Mouse (Mus musculus) embryonic stem cell, embryonic (primary cell): Measurements from ENCODE around the gene Dmrtb1.

Experiments used
- CTCF ChIA-PET, 4 experiments: fragments of 300-600 bp in 2 of 4; fragments of 350-600 bp in 2 of 4; sonication (Branson Sonifier 250); formaldehyde crosslinking; loops; one replicate each; lab custom pipeline; 2022; ENCODE audit warnings: inconsistent platforms in 2 of 4; lab: Charles Lee
- POLR2A ChIA-PET, 4 experiments: fragments of 300-600 bp in 2 of 4; fragments of 350-600 bp in 2 of 4; sonication (Branson Sonifier 250); formaldehyde crosslinking; loops; one replicate each; lab custom pipeline; 2022; ENCODE audit warnings: antibody characterized with exemption in 4 of 4, inconsistent platforms in 1 of 4; lab: Charles Lee

Dmrtb1 gene

DNA sequence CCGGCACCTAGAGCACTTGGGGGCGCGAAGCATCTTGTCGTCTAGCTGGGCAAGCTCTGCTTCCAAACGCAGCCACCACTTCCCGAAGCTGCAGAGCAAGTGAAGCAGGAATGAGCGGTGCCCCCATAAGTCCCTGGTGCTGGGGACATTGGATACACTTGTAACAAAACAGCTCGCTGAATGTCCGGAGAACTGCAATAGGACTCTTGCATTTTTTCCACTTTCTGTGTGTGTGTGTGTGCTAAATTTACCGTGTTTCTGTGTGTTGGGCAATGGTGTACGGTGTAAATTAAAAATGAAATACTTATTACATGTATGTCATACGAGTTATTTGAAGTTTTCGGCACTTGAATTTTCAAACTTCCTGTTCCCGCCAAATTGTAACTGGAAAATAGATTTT, at the start of gene Dmrtb1:
Gene Dmrtb1 (minus strand): TSS at position 101 of the 400 bp plus-strand sequence.
- POLR2A ChIA-PET, result interaction anchor here in 3 of 4 experiments (0.6 to 1.5 kb wide), 14 partner anchors 10 to 617 kb away, joined by 3 to 7 read pairs (median 4); partner anchors contain the start of genes Hspb11 (in 1 of the 3), Lrrc42 (in 1 of the 3), Tceanc2 (in 1 of the 3) and Tmem59 (in 1 of the 3)
- CTCF ChIA-PET, result interaction anchor here (0.6 to 1.8 kb wide), 14 partner anchors 10 to 884 kb away, joined by 3 to 19 read pairs (median 4); no protein-coding TSS in a partner anchor

DNA sequence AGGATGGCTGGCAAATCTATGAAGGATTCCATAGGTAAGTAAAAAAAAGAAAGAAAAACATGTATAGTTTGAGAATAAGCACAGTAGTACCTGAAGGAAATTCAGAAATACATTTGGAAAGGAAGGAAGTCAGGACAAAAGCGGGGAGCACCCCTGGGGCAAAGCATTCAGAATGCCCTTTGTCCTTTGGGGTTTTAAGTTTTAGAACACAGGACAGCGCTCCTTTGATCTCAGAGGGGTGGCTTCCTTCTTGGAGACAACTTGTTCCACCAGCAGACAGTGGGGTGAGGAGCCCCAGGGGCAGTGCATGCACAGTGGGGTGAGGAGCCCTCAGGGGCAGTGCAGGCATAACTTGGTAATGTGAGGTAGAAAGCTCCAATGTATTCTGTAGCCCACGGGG, 49.6 kb upstream of the Dmrtb1 start:
- POLR2A ChIA-PET, result interaction anchor here in 1 of 4 experiments (1.1 kb wide), 1 partner anchor 13 kb away, joined by 3 read pairs; no protein-coding TSS in a partner anchor
- CTCF ChIA-PET, result interaction anchor here in 1 of 4 experiments (0.6 kb wide), 1 partner anchor 155 kb away, joined by 5 read pairs; no protein-coding TSS in a partner anchor

DNA sequence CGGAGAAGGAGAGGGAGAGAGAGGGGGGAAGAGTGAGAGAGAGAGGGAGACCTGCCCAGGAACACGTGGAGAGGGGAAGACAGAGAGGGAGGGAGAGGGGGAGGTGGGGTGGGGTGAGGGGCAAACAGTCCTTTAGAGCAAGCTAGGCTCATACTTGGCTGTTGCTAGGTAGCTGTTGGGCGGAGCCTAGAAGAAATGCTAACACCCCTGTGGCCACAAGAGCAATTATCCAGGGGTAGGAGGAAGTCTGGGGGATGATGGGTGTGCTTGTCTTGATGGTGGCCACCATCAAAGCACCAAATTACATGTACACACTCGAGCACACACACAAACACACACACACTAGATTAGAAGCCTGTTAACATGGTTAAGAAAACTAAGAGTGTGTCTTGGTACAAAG, 48.6 kb upstream of the Dmrtb1 start:
- POLR2A ChIA-PET, result interaction anchor here in 1 of 4 experiments (0.6 kb wide), 1 partner anchor 12 kb away, joined by 3 read pairs; no protein-coding TSS in a partner anchor
- CTCF ChIA-PET, result interaction anchor here in 1 of 4 experiments (0.7 kb wide), 1 partner anchor 110 kb away, joined by 3 read pairs; no protein-coding TSS in a partner anchor

DNA sequence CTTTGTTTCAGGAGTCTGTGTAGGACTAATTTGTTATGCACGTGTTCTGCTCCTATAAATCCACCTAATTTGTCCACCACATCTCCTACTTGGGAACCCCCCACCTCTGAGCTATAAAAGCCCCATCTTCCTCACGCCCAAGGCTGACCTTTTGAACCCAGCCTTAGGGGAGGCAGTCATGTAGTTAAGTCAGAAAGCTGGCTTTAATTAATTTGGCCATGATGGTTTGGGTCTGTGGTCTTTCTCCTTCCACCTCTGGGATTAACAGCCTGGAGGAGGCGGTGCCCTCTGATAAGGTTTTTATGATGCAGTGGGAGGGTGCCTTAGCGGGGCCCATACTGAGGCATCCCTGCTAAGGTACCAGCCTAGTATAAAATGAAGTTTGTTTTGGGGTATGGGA, 48.2 kb upstream of the Dmrtb1 start:
- CTCF ChIA-PET, result no interaction called here
- POLR2A ChIA-PET, result interaction anchor here in 1 of 4 experiments (0.6 kb wide), 1 partner anchor 12 kb away, joined by 3 read pairs; no protein-coding TSS in a partner anchor

DNA sequence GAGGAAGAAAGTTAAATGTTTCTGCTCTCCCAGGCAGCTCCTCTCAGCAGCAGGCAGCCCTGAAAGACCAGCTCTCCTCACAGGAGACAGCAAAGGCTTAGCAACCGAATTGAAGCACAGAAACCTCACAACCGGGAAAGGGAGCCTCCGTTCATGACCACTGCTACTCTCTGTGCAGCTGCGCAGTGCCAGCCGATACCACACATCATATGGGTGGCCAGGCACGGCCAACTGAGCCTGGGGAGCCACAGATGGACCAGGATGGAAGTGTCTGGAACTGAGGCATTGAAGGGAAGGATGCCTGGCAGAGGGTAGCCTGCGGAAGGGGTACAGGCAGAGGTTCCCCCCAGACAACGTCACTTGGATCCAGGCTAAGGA, 47.0 kb upstream of the Dmrtb1 start:
- POLR2A ChIA-PET, result interaction anchor here in 1 of 4 experiments (1.0 kb wide), 1 partner anchor 27 kb away, joined by 3 read pairs; no protein-coding TSS in a partner anchor
- CTCF ChIA-PET, result interaction anchor here in 1 of 4 experiments (1.1 kb wide), 1 partner anchor 30 kb away, joined by 3 read pairs; no protein-coding TSS in a partner anchor

DNA sequence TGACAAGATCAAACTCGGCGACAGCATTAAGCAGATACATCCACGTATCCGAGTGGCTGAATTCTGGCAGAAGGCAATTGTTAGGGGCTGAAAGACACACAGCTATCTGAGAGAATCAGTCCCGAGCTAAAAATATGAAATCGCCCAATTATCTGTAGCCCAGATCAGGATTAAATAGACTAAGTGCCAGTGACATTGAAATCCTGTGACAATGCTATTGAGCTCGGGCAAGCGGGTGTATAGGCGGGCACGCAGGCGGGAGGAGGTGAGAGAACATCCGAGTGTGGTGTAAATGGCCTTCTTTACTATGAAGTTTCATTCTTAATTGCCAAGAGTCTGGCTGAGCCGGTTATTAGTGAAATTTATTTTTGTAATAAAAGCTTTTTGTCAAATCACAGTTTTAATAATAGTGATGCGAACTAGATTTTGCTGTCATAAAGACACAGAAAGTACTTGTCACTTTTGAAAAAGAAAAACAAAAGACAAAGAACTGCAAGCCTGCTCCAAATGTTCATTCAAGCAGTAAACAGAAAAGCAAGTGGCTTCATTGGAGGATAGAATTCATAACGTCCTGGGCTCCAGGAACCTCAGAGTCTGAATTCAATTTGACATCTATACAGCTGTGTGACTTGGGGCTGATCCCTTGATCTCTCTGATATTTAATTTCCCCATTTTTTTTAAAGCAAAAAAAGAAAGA, 46.5 kb upstream of the Dmrtb1 start:
- CTCF ChIA-PET, result interaction anchor here in 2 of 4 experiments (0.5 to 1.1 kb wide), 2 partner anchors 12 to 29 kb away, joined by 3 to 8 read pairs; no protein-coding TSS in a partner anchor
- POLR2A ChIA-PET, result interaction anchor here in 1 of 4 experiments (1.0 kb wide), 1 partner anchor 27 kb away, joined by 3 read pairs; no protein-coding TSS in a partner anchor

DNA sequence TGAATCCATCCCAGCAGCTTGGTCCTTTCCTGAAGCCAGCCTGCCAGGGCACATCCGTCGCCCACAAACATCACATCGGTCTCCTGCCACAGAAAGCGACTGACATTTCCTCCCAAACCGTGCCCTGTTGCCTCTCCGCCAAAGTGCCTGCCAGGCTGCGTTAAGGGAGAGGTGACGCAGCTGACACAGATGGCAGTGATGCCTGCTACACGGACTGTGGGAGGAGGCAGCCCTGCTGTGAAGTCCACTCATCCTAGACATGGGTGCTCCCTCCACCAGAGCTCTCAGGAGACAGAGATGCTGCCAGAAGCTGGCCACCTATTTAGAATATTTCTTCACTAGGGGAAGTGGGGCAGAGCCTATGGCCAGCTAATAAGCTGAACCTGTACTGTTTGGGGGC, 41.4 kb upstream of the Dmrtb1 start:
- POLR2A ChIA-PET, result no interaction called here
- CTCF ChIA-PET, result no interaction called here

DNA sequence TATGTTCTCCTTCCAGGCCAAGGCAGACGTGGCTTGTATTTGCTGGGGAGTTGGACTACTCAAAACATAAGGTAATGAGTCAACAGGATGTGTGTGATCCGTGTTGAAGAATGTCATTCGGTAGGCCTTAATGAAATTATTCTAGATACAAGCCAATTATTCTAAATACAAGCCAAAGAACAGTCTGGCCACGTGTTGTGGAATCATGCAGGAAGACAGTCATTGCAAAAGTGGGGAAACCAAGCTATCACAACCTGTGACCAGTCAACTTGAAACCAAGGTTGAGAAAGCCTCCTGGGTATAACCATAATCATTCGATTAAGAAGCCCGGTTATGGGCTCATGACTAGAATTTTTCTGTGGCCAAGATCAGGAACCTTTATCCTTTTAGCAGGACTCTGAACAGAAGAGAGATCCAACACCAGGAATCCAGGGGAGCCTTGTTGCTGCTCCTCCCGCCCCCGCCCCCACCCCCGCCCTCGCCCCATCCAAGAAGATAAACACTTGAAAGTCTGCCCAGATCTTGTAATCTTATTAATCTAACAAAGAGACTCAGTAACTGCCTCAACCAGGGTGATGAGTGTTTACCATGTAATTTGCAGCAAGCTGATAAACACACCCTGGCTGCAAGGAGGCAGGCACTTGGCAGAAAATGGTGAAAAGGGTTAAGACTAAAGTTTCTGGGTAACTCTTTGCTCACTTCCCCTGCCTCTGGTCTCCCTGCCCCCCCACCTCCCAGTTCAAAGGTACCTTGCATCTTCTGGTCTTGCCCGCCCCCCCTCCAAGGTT, 36.2 kb upstream of the Dmrtb1 start:
- ChIA-PET CTCF (interaction anchor here in 1 of 4 experiments (1.0 kb wide), 1 partner anchor 17 kb away, joined by 4 read pairs; no protein-coding TSS in a partner anchor), POLR2A (interaction anchor here in 3 of 4 experiments (0.6 to 1.1 kb wide), 6 partner anchors 12 to 1521 kb away, joined by 3 to 6 read pairs (median 3); no protein-coding TSS in a partner anchor)

DNA sequence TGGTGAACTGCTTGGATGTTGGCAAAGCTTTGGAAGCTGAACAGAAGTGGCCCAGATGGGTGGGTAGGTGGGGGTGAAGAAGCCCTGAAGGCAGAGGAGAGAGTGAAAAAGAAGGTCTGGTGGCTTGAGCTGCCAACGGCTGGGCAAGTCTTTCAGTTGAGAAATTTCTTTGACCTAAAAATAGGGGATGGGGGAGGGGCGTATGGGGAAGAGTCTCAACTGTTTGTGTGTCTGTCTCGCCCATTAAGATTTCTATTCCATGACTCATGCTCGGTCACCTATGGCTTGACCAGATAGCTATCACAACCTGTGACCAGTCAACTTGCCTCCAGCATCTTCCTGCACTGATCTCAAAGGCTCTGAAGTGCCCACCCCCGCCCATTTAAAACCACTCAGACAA, 35.1 kb upstream of the Dmrtb1 start:
- POLR2A ChIA-PET, result interaction anchor here in 2 of 4 experiments (0.6 to 0.7 kb wide), 4 partner anchors 41 to 1522 kb away, joined by 3 to 6 read pairs (median 3); no protein-coding TSS in a partner anchor
- CTCF ChIA-PET, result interaction anchor here in 3 of 4 experiments (0.6 to 1.4 kb wide), 3 partner anchors 18 to 44 kb away, joined by 3 to 4 read pairs (median 4); no protein-coding TSS in a partner anchor

DNA sequence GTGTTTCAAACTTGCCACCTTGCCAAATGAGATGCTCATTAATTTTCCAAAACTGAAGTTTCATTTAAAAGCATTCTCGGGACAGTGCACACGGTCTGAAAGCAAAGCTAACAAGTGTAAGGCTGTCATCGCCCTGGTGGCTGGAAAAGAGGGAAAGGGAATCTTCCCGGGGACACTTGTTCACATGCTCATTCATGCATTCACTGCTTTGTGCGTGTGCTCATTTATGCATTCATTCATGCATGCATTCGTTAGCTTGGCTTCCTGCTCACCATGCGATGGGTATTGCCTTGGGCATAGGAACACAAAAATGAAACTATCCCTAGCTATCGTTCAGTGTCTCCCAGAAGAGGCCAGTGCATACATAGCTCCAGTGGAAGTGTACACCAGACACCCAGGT, 34.7 kb upstream of the Dmrtb1 start:
- POLR2A ChIA-PET, result interaction anchor here in 1 of 4 experiments (0.6 kb wide), 1 partner anchor 43 kb away, joined by 3 read pairs; no protein-coding TSS in a partner anchor
- CTCF ChIA-PET, result interaction anchor here in 3 of 4 experiments (0.6 to 1.4 kb wide), 3 partner anchors 17 to 44 kb away, joined by 3 to 4 read pairs (median 4); no protein-coding TSS in a partner anchor

DNA sequence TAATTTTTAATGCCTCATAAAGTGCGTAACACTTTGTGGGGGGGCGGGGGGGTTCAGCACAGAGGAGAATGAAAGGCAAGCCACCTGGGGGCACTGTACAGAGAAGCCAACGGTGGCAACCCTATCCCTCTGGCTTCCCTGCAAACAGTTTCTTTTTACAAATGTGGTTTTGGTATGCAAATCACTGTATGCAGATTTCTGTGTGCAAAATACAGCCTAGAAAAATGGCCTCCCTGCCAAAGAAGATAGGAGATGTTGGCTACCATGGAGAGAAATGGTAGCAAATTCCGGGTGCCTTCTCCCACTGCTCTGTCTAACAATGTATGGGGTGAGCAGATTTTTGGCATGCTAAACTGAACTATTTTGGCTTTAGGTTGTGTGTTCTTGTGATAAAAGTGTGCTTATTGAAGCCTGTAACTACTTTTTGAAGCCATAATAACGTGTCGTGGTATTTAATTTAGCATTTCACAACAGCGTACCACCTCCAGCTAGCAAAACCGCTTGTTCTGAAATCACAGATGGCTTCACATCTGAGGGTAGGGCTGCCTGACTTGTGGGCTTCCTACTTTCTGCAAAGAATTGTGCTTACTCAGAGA, 33.8 kb upstream of the Dmrtb1 start:
- ChIA-PET POLR2A (no interaction called here), CTCF (interaction anchor here in 1 of 4 experiments (1.2 kb wide), 1 partner anchor 20 kb away, joined by 3 read pairs; no protein-coding TSS in a partner anchor)

DNA sequence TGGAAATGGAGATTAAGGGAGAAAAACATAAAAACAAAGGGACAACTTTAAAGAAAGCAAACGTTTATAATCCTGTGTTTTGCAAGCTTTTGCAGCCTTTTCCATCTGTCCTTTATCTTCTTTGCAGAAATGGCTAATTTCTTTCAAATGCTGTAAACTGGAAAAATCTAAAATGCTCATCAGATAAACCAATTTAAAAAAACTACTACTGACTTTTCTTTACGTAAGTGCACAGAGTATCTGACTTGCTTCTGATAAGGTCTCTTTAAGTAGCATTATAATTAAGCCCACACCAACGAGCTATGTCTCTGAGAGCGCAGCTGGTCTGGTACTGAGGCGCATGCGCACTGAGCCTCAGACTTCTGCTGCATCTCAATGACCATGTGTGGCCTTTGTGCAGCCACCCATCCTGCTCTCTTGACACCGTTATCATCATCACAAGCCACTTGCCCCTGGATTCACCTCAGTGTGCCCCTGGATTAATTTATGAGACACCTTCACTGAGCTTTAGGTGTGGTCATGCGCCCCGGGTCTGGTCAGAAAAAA, 32.8 kb upstream of the Dmrtb1 start:
- ChIA-PET POLR2A (interaction anchor here in 1 of 4 experiments (0.6 kb wide), 1 partner anchor 18 kb away, joined by 6 read pairs; no protein-coding TSS in a partner anchor), CTCF (interaction anchor here in 3 of 4 experiments (0.6 to 1.4 kb wide), 5 partner anchors 15 to 415 kb away, joined by 3 to 6 read pairs (median 3); no protein-coding TSS in a partner anchor)

DNA sequence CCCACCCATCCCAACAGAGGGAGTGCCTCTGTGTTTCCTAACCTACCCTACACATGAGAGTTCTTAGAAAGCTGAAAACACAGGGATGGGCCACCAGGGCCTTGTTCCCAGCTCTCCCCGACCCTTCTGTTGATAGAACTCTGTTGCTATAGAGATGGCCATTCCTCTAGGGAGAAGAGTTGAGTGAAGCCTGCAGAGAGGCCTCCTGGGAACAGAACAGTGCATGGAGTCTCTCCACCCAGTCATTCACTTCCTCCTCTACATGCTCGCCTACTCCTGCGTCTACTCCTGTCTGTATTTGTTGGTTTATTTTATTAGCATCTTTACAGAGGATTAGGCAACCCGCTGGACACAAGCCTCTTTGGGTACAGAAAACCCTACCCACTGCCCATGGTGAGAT, 22.9 kb upstream of the Dmrtb1 start:
- ChIA-PET CTCF (interaction anchor here in 1 of 4 experiments (0.8 kb wide), 1 partner anchor 69 kb away, joined by 3 read pairs; no protein-coding TSS in a partner anchor), POLR2A (no interaction called here)

DNA sequence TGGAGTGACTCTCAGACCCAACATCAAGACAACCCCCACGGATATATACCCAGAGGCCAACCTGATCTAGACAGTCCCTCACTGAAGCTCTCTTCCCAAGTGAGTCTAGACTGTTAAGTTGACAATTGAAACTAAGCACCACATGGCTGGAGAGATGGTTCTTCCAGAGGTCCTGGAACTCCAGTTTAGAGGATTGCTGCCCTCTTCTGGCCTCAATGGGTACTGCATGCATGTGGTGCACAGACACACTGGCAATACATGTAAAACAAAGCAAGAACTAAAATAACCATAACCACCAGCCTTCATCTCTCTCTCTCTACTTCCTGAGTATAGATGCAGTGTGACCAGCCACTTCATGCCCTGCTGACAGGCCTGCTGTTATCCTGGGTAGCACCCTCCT, 20.2 kb upstream of the Dmrtb1 start:
- ChIA-PET POLR2A (no interaction called here), CTCF (interaction anchor here (0.7 to 1.1 kb wide), 7 partner anchors 9 to 705 kb away, joined by 3 to 7 read pairs (median 3); no protein-coding TSS in a partner anchor)

DNA sequence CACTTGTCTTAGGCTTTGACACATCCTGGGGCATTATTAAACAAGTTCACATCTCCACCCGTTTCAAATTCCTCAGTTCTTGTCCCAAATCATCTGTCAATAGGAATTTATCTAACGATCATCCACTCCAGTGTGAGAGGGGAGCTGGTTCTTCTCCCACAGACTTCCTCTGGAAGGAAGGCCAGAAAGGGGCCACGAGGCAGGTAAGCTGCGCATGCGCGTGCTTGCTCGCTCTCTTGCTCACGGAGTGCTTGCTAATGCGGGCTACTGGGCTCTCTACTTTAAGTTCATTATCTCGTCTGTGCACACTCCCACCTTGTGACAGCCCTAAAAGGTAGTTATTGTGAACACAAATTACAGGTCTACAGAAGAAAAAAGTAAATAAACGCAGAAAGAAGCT, 17.6 kb upstream of the Dmrtb1 start:
- ChIA-PET CTCF (interaction anchor here (0.5 to 2.3 kb wide), 70 partner anchors 8 to 902 kb away, joined by 3 to 19 read pairs (median 3); partner anchors contain the start of genes Dmrtb1 (in 4 of the 4), Hspb11 (in 1 of the 4) and Lrrc42 (in 1 of the 4)), POLR2A (interaction anchor here in 2 of 4 experiments (0.7 to 1.6 kb wide), 4 partner anchors 18 to 322 kb away, joined by 3 to 5 read pairs (median 3); no protein-coding TSS in a partner anchor)

DNA sequence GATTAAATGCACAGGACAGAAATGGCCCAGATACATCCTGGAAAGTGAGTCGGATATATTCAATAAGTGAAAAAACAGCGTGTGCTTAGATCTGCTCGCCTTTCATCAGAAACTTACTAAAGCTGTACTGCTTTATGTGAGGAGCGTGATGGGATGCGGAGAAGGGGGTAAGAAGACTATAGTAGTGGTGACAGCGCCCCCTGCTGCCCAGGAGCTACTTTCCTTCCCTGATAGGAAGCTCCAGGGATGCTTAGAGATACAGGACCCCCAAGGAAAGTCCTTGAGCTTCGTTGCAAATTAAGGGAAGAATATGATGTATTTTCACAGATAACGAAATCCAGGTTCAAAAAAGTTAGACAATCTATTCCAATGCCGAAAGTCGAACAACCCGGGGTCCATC, 17.1 kb upstream of the Dmrtb1 start:
- ChIA-PET POLR2A (interaction anchor here in 2 of 4 experiments (0.6 to 1.6 kb wide), 6 partner anchors 18 to 1071 kb away, joined by 3 to 5 read pairs (median 3); no protein-coding TSS in a partner anchor), CTCF (interaction anchor here (0.5 to 2.3 kb wide), 70 partner anchors 8 to 939 kb away, joined by 3 to 19 read pairs (median 4); partner anchors contain the start of genes Dmrtb1 (in 4 of the 4), Hspb11 (in 1 of the 4) and Lrrc42 (in 1 of the 4))

DNA sequence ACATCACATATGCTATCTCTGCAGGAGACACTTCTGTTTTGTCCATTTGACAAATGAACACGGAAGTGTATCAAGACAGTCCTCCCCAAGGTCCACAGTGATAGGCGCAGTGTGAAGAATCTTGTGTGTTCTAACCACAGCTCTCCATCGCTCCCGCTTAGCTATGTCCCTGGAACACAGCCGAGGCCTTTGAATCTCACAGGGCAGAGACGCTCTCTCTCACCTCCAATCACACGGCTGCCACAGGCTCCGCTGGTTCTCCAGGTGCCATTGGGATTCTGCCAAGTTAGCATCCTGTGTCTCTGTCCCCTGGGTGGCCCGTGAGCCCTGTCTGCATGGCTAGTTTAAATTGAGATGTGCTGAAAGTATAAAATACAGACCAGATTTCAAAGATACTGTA, 15.2 kb upstream of the Dmrtb1 start:
- ChIA-PET CTCF (interaction anchor here in 1 of 4 experiments (0.7 kb wide), 1 partner anchor 17 kb away, joined by 3 read pairs; no protein-coding TSS in a partner anchor), POLR2A (interaction anchor here in 1 of 4 experiments (0.6 kb wide), 1 partner anchor 10 kb away, joined by 7 read pairs; no protein-coding TSS in a partner anchor)
